Mouse (Mus musculus): ENCODE data around the gene Krt13. TPM values are rescaled to one million over a fixed set of nuclear protein-coding genes. Genes with fewer than 3 reads are reported as not detected.

The Krt13 gene
- polyA plus RNA-seq, 2 experiments = 0.62 to 1.7 TPM

DNA sequence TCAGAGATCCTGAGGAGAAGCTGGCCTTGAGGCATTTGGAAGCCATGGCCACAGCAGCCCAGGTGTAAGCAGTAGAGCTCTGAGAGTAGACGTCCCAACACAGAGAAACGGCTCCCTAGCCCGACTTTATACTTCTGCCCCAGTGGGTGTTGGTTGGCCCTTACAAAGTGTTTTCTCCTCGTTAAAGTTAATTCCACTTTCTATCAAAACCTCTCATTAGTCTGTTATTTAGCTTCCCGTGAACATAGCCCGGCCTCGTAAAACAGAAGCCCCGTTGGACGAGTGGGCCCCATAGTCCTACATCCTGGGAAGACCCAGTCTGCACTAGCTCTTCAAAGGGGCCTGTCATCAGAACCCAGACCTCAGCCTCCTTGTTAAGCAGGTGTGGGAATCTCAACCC lies 25.2 kb downstream of the Krt13 start, which contains the start of gene Krt35:
Krt35 (minus strand) TSS at position 101 of the 400 bp plus-strand sequence.
- ATAC-seq (ENCODE audit: low FRiP score, low read depth) = no peak
- H3K4me2 ChIP-seq (replicated peaks; ENCODE audit: low read depth, low read length, severe bottlenecking) = no peak within 1 kb of the TSS
- WGBS = 21% methylated on average over 9 of the region's 9 CpGs
- 0 out of 2 replicates have a peak, but pooled peaks cover 3% of the 10 kb centered on the region for H3K4me1 ChIP-seq (ENCODE audit: control insufficient read depth, insufficient read depth, low read length)
- H3K27me3 ChIP-seq (ENCODE audit: control insufficient read depth, insufficient read depth, low read length) = no peaks in the 10 kb centered on the region
- no peaks in the 10 kb centered on the region for H3K36me3 ChIP-seq (ENCODE audit: control insufficient read depth, insufficient read depth, low read length)
- no peak within 1 kb of the TSS for H3K4me3 ChIP-seq (replicated peaks; ENCODE audit: low read length)
- H3K9ac ChIP-seq (ENCODE audit: low read depth, low read length, severe bottlenecking) = no peak within 1 kb of the TSS
- H3K27ac ChIP-seq (replicated peaks; ENCODE audit: low read depth, low read length) = no peak within 1 kb of the TSS
- no peaks in the 10 kb centered on the region for H3K9me3 ChIP-seq (ENCODE audit: control insufficient read depth, low read length)
- DNase-seq (ENCODE audit: low spot score) = no peak
- TF ChIP-seq POLR2A (IDR thresholded peaks at IDR 0.05; ENCODE audit: borderline replicate concordance, extremely low read depth, insufficient read depth, insufficient read length) = no peak

DNA sequence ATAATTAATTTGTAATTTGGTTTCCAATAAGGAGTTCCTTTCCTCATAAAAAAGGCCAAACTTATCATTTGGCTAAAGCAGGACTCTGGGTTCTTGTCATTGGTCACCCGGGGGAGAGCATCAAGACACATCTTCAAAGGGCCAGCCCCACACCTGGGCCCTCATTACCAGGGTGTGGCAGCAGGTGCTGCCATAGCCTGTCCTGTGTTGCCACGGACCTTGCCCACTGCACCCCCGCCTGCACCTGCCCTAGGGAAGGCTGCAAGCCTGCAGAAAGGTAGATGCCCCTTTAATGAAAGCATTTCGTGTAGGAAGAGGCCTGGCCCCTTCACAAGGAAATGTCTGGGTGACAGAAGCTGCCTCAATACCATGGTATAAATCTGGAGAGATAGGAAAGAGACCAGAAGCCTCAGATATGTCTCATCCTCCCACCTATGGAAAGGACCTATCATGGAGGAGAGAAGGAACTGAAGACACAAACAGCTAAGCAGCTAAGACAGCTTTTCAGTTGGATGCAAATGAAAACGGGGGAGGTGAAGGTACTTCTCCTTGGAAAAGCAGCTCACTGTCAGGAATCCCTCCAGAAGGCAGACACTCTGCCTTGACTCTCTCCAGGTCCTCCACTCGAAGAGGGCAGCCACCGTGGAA lies 32.9 kb downstream of the Krt13 start:
- Histone ChIP-seq H3K4me3 (replicated peaks; ENCODE audit: low read length) (no peak overlapping the region), H3K27me3 (ENCODE audit: control insufficient read depth, insufficient read depth, low read length) (no peaks in the 10 kb centered on the region), H3K4me2 (replicated peaks; ENCODE audit: low read depth, low read length, severe bottlenecking) (no peak overlapping the region), H3K27ac (replicated peaks; ENCODE audit: low read depth, low read length) (no peak overlapping the region), H3K4me1 (ENCODE audit: control insufficient read depth, insufficient read depth, low read length) (no peaks in the 10 kb centered on the region), H3K9me3 (ENCODE audit: control insufficient read depth, low read length) (no peaks in the 10 kb centered on the region), H3K36me3 (ENCODE audit: control insufficient read depth, insufficient read depth, low read length) (no peaks in the 10 kb centered on the region), H3K9ac (ENCODE audit: low read depth, low read length, severe bottlenecking) (no peak overlapping the region)
- no peak for TF ChIP-seq POLR2A (IDR thresholded peaks at IDR 0.05; ENCODE audit: borderline replicate concordance, extremely low read depth, insufficient read depth, insufficient read length)
- ATAC-seq (ENCODE audit: low FRiP score, low read depth) = no peak
- no peak for DNase-seq (ENCODE audit: low spot score)
- 58% methylated on average over 7 of the region's 7 CpGs for WGBS

DNA sequence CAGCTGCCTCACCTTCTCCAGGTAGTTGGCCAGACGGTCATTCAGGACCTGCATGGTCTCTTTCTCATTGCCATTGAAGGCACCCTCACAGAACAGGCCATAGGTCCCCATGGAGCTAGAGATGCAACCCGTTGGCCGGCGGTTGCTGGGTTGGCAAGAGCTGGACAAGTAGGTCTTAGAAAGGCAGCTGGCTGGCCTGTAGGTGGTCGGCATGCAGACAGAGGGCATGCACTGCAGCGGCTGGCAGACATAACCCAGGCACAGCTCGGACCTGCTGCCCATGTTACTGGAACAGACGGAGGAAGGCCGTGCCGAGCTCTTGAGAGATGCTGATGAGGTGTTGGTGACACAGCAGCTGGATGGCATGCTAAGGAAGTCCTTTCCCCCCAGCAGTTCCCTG lies 33.5 kb downstream of the Krt13 start, which contains the start of gene Krt32:
Krt32 (minus strand) TSS at position 366 of the 400 bp plus-strand sequence.
- Histone ChIP-seq H3K9ac (ENCODE audit: low read depth, low read length, severe bottlenecking) (no peak within 1 kb of the TSS), H3K27ac (replicated peaks; ENCODE audit: low read depth, low read length) (no peak within 1 kb of the TSS), H3K4me1 (ENCODE audit: control insufficient read depth, insufficient read depth, low read length) (no peaks in the 10 kb centered on the region), H3K9me3 (ENCODE audit: control insufficient read depth, low read length) (no peaks in the 10 kb centered on the region), H3K4me2 (replicated peaks; ENCODE audit: low read depth, low read length, severe bottlenecking) (no peak within 1 kb of the TSS), H3K27me3 (ENCODE audit: control insufficient read depth, insufficient read depth, low read length) (no peaks in the 10 kb centered on the region), H3K36me3 (ENCODE audit: control insufficient read depth, insufficient read depth, low read length) (no peaks in the 10 kb centered on the region), H3K4me3 (replicated peaks; ENCODE audit: low read length) (no peak within 1 kb of the TSS)
- ATAC-seq (ENCODE audit: low FRiP score, low read depth) (no peak), DNase-seq (ENCODE audit: low spot score) (no peak)
- TF ChIP-seq POLR2A (IDR thresholded peaks at IDR 0.05; ENCODE audit: borderline replicate concordance, extremely low read depth, insufficient read depth, insufficient read length) = no peak
- WGBS = 88% methylated on average over 10 of the region's 10 CpGs

GRCm38 (mm10) chr11:100073873-100074272 lies 47.5 kb downstream of the Krt13 start:
- DNase-seq (ENCODE audit: low spot score) (no peak), ATAC-seq (ENCODE audit: low FRiP score, low read depth) (no peak)
- Histone ChIP-seq H3K4me1 (ENCODE audit: control insufficient read depth, insufficient read depth, low read length) (no peaks in the 10 kb centered on the region), H3K27ac (replicated peaks; ENCODE audit: low read depth, low read length) (no peak overlapping the region), H3K9me3 (ENCODE audit: control insufficient read depth, low read length) (no peaks in the 10 kb centered on the region), H3K27me3 (ENCODE audit: control insufficient read depth, insufficient read depth, low read length) (no peaks in the 10 kb centered on the region), H3K4me2 (replicated peaks; ENCODE audit: low read depth, low read length, severe bottlenecking) (no peak overlapping the region), H3K4me3 (replicated peaks; ENCODE audit: low read length) (no peak overlapping the region), H3K9ac (ENCODE audit: low read depth, low read length, severe bottlenecking) (no peak overlapping the region), H3K36me3 (ENCODE audit: control insufficient read depth, insufficient read depth, low read length) (no peaks in the 10 kb centered on the region)
- no peak for TF ChIP-seq POLR2A (IDR thresholded peaks at IDR 0.05; ENCODE audit: borderline replicate concordance, extremely low read depth, insufficient read depth, insufficient read length)
- 46% methylated on average over 1 of the region's 1 CpGs for WGBS

Other genes with a start within 250 kb of the Krt13 start
- not detected in 2 replicates for gene Krtap9-1, start 248.2 kb downstream of the Krt13 start, polyA plus RNA-seq (2012; rRNA removed)
- not detected in 2 replicates for gene Krtap9-1, start 248.2 kb downstream of the Krt13 start, polyA plus RNA-seq (2014; fragmentation: Nextera tagmentation; extraction: Ambion mirVana)
- not detected in 2 replicates for gene Gm11567, start 242.4 kb downstream of the Krt13 start, polyA plus RNA-seq (2012; rRNA removed)
- not detected in 2 replicates for gene Gm11567, start 242.4 kb downstream of the Krt13 start, polyA plus RNA-seq (2014; fragmentation: Nextera tagmentation; extraction: Ambion mirVana)
- not detected in 2 replicates for gene Krtap31-1, start 213.6 kb downstream of the Krt13 start, polyA plus RNA-seq (2012; rRNA removed)
- gene Krtap31-1, start 213.6 kb downstream of the Krt13 start, polyA plus RNA-seq (2014; fragmentation: Nextera tagmentation; extraction: Ambion mirVana) = not detected in 2 replicates
- not detected in 2 replicates for gene Gm11565, start 206.8 kb downstream of the Krt13 start, polyA plus RNA-seq (2012; rRNA removed)
- not detected in 2 replicates for gene Gm11565, start 206.8 kb downstream of the Krt13 start, polyA plus RNA-seq (2014; fragmentation: Nextera tagmentation; extraction: Ambion mirVana)
- not detected in 2 replicates for gene Krtap31-2, start 185.3 kb downstream of the Krt13 start, polyA plus RNA-seq (2012; rRNA removed)
- not detected in 2 replicates for gene Krtap31-2, start 185.3 kb downstream of the Krt13 start, polyA plus RNA-seq (2014; fragmentation: Nextera tagmentation; extraction: Ambion mirVana)
- gene Krtap9-5, start 173.1 kb downstream of the Krt13 start, polyA plus RNA-seq (2012; rRNA removed) = not detected in 2 replicates
- not detected in 2 replicates for gene Krtap9-5, start 173.1 kb downstream of the Krt13 start, polyA plus RNA-seq (2014; fragmentation: Nextera tagmentation; extraction: Ambion mirVana)
- gene Krtap29-1, start 142.5 kb downstream of the Krt13 start, polyA plus RNA-seq (2012; rRNA removed) = 0.09 TPM in 1 of 2 replicates, not detected in the other
- gene Krtap29-1, start 142.5 kb downstream of the Krt13 start, polyA plus RNA-seq (2014; fragmentation: Nextera tagmentation; extraction: Ambion mirVana) = not detected in 2 replicates
- not detected in 2 replicates for gene Krtap16-1, start 135.0 kb downstream of the Krt13 start, polyA plus RNA-seq (2012; rRNA removed)
- gene Krtap16-1, start 135.0 kb downstream of the Krt13 start, polyA plus RNA-seq (2014; fragmentation: Nextera tagmentation; extraction: Ambion mirVana) = 0.19 TPM in 1 of 2 replicates, not detected in the other
- gene Krtap17-1, start 127.6 kb downstream of the Krt13 start, polyA plus RNA-seq (2012; rRNA removed) = 0.09 and 0.19 TPM in 2 replicates
- 0.37 TPM in 1 of 2 replicates, not detected in the other for gene Krtap17-1, start 127.6 kb downstream of the Krt13 start, polyA plus RNA-seq (2014; fragmentation: Nextera tagmentation; extraction: Ambion mirVana)
- gene Krt33a, start 105.4 kb downstream of the Krt13 start, polyA plus RNA-seq (2012; rRNA removed) = 0.08 TPM in 1 of 2 replicates, not detected in the other
- gene Krt33a, start 105.4 kb downstream of the Krt13 start, polyA plus RNA-seq (2014; fragmentation: Nextera tagmentation; extraction: Ambion mirVana) = 0.15 and 0.29 TPM in 2 replicates
- gene Krt33b, start 91.7 kb downstream of the Krt13 start, polyA plus RNA-seq (2012; rRNA removed) = 0.31 and 0.41 TPM in 2 replicates
- gene Krt33b, start 91.7 kb downstream of the Krt13 start, polyA plus RNA-seq (2014; fragmentation: Nextera tagmentation; extraction: Ambion mirVana) = 0.17 and 0.54 TPM in 2 replicates
- not detected in 2 replicates for gene Krt34, start 80.0 kb downstream of the Krt13 start, polyA plus RNA-seq (2012; rRNA removed)
- 0.11 TPM in 1 of 2 replicates, not detected in the other for gene Krt34, start 80.0 kb downstream of the Krt13 start, polyA plus RNA-seq (2014; fragmentation: Nextera tagmentation; extraction: Ambion mirVana)
- gene Krt31, start 71.0 kb downstream of the Krt13 start, polyA plus RNA-seq (2012; rRNA removed) = 0.04 and 0.13 TPM in 2 replicates
- gene Krt31, start 71.0 kb downstream of the Krt13 start, polyA plus RNA-seq (2014; fragmentation: Nextera tagmentation; extraction: Ambion mirVana) = 0.26 TPM in 1 of 2 replicates, not detected in the other
- gene Krt32, start 33.3 kb downstream of the Krt13 start, polyA plus RNA-seq (2012; rRNA removed) = 0.10 TPM in 1 of 2 replicates, not detected in the other
- gene Krt32, start 33.3 kb downstream of the Krt13 start, polyA plus RNA-seq (2014; fragmentation: Nextera tagmentation; extraction: Ambion mirVana) = 0.40 TPM in 1 of 2 replicates, not detected in the other
- gene Krt35, start 25.3 kb downstream of the Krt13 start, polyA plus RNA-seq (2012; rRNA removed) = 1.7 and 2.9 TPM in 2 replicates
- 7.0 and 7.2 TPM in 2 replicates for gene Krt35, start 25.3 kb downstream of the Krt13 start, polyA plus RNA-seq (2014; fragmentation: Nextera tagmentation; extraction: Ambion mirVana)
- gene Krt36, start 15.9 kb downstream of the Krt13 start, polyA plus RNA-seq (2012; rRNA removed) = 0.36 and 1.1 TPM in 2 replicates
- 2.9 and 5.9 TPM in 2 replicates for gene Krt36, start 15.9 kb downstream of the Krt13 start, polyA plus RNA-seq (2014; fragmentation: Nextera tagmentation; extraction: Ambion mirVana)
- gene Krt15, start 14.4 kb upstream of the Krt13 start, polyA plus RNA-seq (2012; rRNA removed) = 113 and 213 TPM in 2 replicates
- gene Krt15, start 14.4 kb upstream of the Krt13 start, polyA plus RNA-seq (2014; fragmentation: Nextera tagmentation; extraction: Ambion mirVana) = 168 and 205 TPM in 2 replicates
- gene Krt19, start 27.1 kb upstream of the Krt13 start, polyA plus RNA-seq (2012; rRNA removed) = 30.3 and 74.0 TPM in 2 replicates
- 89.1 and 105 TPM in 2 replicates for gene Krt19, start 27.1 kb upstream of the Krt13 start, polyA plus RNA-seq (2014; fragmentation: Nextera tagmentation; extraction: Ambion mirVana)
- gene Krt9, start 71.7 kb upstream of the Krt13 start, polyA plus RNA-seq (2012; rRNA removed) = 0.24 and 0.39 TPM in 2 replicates
- not detected in 2 replicates for gene Krt9, start 71.7 kb upstream of the Krt13 start, polyA plus RNA-seq (2014; fragmentation: Nextera tagmentation; extraction: Ambion mirVana)
- 238 and 293 TPM in 2 replicates for gene Krt14, start 86.0 kb upstream of the Krt13 start, polyA plus RNA-seq (2012; rRNA removed)
- gene Krt14, start 86.0 kb upstream of the Krt13 start, polyA plus RNA-seq (2014; fragmentation: Nextera tagmentation; extraction: Ambion mirVana) = 480 and 495 TPM in 2 replicates
- 0.24 and 0.26 TPM in 2 replicates for gene Krt16, start 127.3 kb upstream of the Krt13 start, polyA plus RNA-seq (2012; rRNA removed)
- gene Krt16, start 127.3 kb upstream of the Krt13 start, polyA plus RNA-seq (2014; fragmentation: Nextera tagmentation; extraction: Ambion mirVana) = 0.29 and 0.61 TPM in 2 replicates
- gene Krt17, start 139.5 kb upstream of the Krt13 start, polyA plus RNA-seq (2012; rRNA removed) = 22.1 and 28.1 TPM in 2 replicates
- gene Krt17, start 139.5 kb upstream of the Krt13 start, polyA plus RNA-seq (2014; fragmentation: Nextera tagmentation; extraction: Ambion mirVana) = 75.5 and 78.5 TPM in 2 replicates
- gene Krt42, start 148.3 kb upstream of the Krt13 start, polyA plus RNA-seq (2012; rRNA removed) = 0.06 and 0.08 TPM in 2 replicates
- not detected in 2 replicates for gene Krt42, start 148.3 kb upstream of the Krt13 start, polyA plus RNA-seq (2014; fragmentation: Nextera tagmentation; extraction: Ambion mirVana)
- 229 and 342 TPM in 2 replicates for gene Eif1, start 198.3 kb upstream of the Krt13 start, polyA plus RNA-seq (2012; rRNA removed)
- 1,852 and 1,886 TPM in 2 replicates for gene Eif1, start 198.3 kb upstream of the Krt13 start, polyA plus RNA-seq (2014; fragmentation: Nextera tagmentation; extraction: Ambion mirVana)
- 0.36 and 0.74 TPM in 2 replicates for gene Gast, start 212.8 kb upstream of the Krt13 start, polyA plus RNA-seq (2012; rRNA removed)
- 0.47 and 0.50 TPM in 2 replicates for gene Gast, start 212.8 kb upstream of the Krt13 start, polyA plus RNA-seq (2014; fragmentation: Nextera tagmentation; extraction: Ambion mirVana)
- 3.8 and 4.4 TPM in 2 replicates for gene Hap1, start 234.6 kb upstream of the Krt13 start, polyA plus RNA-seq (2012; rRNA removed)
- 1.4 and 1.6 TPM in 2 replicates for gene Hap1, start 234.6 kb upstream of the Krt13 start, polyA plus RNA-seq (2014; fragmentation: Nextera tagmentation; extraction: Ambion mirVana)